Mouse (Mus musculus): ENCODE measurements around the gene Olfr1532-ps1.
"Not testable (repeated sequence)": the region's sequence is repeated elsewhere in the genome, so short reads cannot be mapped to it uniquely, and the experiment has no call there.

Olfr1532-ps1 gene

GRCm38 (mm10) chr7:106907676-106908075, at the start of gene Olfr1532-ps1:
TSS of gene Olfr1532-ps1 (plus strand) at chr7:106908001.
- DNase-seq (ENCODE audit: low read depth, low spot score) = no peak

GRCm38 (mm10) chr7:106862885-106863284, 44.9 kb upstream of the Olfr1532-ps1 start, which contains the start of gene Olfr704:
TSS of gene Olfr704 (plus strand) at chr7:106863185.
- no peak for DNase-seq (ENCODE audit: low read depth, low spot score)

GRCm38 (mm10) chr7:106876791-106877190, 31.0 kb upstream of the Olfr1532-ps1 start, which contains the start of gene Olfr705:
TSS of gene Olfr705 (minus strand) at chr7:106876891.
- DNase-seq (ENCODE audit: low read depth, low spot score) = no peak

GRCm38 (mm10) chr7:106888062-106888461, 19.7 kb upstream of the Olfr1532-ps1 start, which contains the start of gene Olfr706:
TSS of gene Olfr706 (minus strand) at chr7:106888162.
- DNase-seq (ENCODE audit: low read depth, low spot score) = no peak

GRCm38 (mm10) chr7:106901141-106901540, 6.7 kb upstream of the Olfr1532-ps1 start, which contains the start of gene Olfr707:
TSS of gene Olfr707 (minus strand) at chr7:106901241.
- not testable (repeated sequence) for DNase-seq (ENCODE audit: low read depth, low spot score)

- not testable (repeated sequence) for DNase-seq (ENCODE audit: low read depth, low spot score)
These were observed 13.2 kb downstream of the Olfr1532-ps1 start for GRCm38 (mm10) chr7:106920961-106921360.

- no peak for DNase-seq (ENCODE audit: low read depth, low spot score)
These were observed 24.3 kb downstream of the Olfr1532-ps1 start, which contains the start of gene Olfr709-ps1 for GRCm38 (mm10) chr7:106932119-106932518. TSS of gene Olfr709-ps1 (minus strand) at chr7:106932219.

- DNase-seq (ENCODE audit: low read depth, low spot score) = no peak
These were observed 40.4 kb downstream of the Olfr1532-ps1 start, which contains the start of gene Olfr710 for GRCm38 (mm10) chr7:106948212-106948611. TSS of gene Olfr710 (minus strand) at chr7:106948312.

- DNase-seq (ENCODE audit: low read depth, low spot score) = no peak
These were observed 56.0 kb downstream of the Olfr1532-ps1 start, which contains the start of gene Olfr6 for GRCm38 (mm10) chr7:106963837-106964236. TSS of gene Olfr6 (minus strand) at chr7:106963937.

All from telencephalon, adult 2 months (tissue).